Mouse (Mus musculus) midbrain, embryonic 15.5 days (tissue): ENCODE measurements around the gene Spon1. TPM values are rescaled to one million over a fixed set of nuclear protein-coding genes. Genes with fewer than 3 reads are reported as not detected.

Source experiments
- ATAC-seq: fragments of 200-750 bp; cut with Nextera tagmentation; replicated peaks from 2 replicates; pipeline ENCODE4 v1.8.0; 2017; ENCODE audit warnings: moderate TSS enrichment
- H3K27ac ChIP-seq: fragments of 300-500 bp; sonication (generic); 2 replicates; pipeline ENCODE4 v1.5.1; 2015; ENCODE audit warnings: mild to moderate bottlenecking, inconsistent platforms
- H3K27me3 ChIP-seq: fragments of 300-500 bp; sonication (generic); replicated peaks from 2 replicates; pipeline ENCODE4 v1.6.1; 2015; ENCODE audit warnings: inconsistent platforms
- H3K36me3 ChIP-seq: fragments of 300-500 bp; sonication (generic); replicated peaks from 2 replicates; pipeline ENCODE4 v1.6.1; 2015; ENCODE audit warnings: inconsistent platforms
- H3K4me1 ChIP-seq: fragments of 300-500 bp; sonication (generic); 2 replicates; pipeline ENCODE4 v1.6.1; 2015; ENCODE audit warnings: inconsistent platforms
- H3K4me2 ChIP-seq: fragments of 300-500 bp; sonication (generic); 2 replicates; pipeline ENCODE4 v1.6.1; 2015; ENCODE audit warnings: inconsistent platforms, mild to moderate bottlenecking, moderate library complexity
- H3K4me3 ChIP-seq: fragments of 300-500 bp; sonication (generic); 2 replicates; pipeline ENCODE4 v1.5.1; 2015; ENCODE audit warnings: mild to moderate bottlenecking, inconsistent platforms
- H3K9ac ChIP-seq: fragments of 300-500 bp; sonication (generic); 2 replicates; pipeline ENCODE4 v1.6.1; 2015; ENCODE audit warnings: mild to moderate bottlenecking, inconsistent platforms
- H3K9me3 ChIP-seq: fragments of 300-500 bp; sonication (generic); 2 replicates; pipeline ENCODE4 v1.6.1; 2016; ENCODE audit warnings: inconsistent platforms
- WGBS: fragments of 180-500 bp; shearing (Covaris S2); methylation state at CpG from one replicate; pipeline ENCODE4 v1.1.7; 2015; ENCODE audit warnings: mixed read lengths; 5-methylcytosine and 5-hydroxymethylcytosine counted together
- polyA plus RNA-seq: library from polyadenylated mRNA; unstranded; fragments of >200 nt; fragmentation: Nextera tagmentation; extraction: Ambion mirVana; gene quantifications from 2 replicates; pipeline ENCODE4 v1.2.1, GENCODE M21; 2015

The Spon1 gene
- polyA plus RNA-seq, 1 experiment from 2014 or later = 47.2 TPM

DNA sequence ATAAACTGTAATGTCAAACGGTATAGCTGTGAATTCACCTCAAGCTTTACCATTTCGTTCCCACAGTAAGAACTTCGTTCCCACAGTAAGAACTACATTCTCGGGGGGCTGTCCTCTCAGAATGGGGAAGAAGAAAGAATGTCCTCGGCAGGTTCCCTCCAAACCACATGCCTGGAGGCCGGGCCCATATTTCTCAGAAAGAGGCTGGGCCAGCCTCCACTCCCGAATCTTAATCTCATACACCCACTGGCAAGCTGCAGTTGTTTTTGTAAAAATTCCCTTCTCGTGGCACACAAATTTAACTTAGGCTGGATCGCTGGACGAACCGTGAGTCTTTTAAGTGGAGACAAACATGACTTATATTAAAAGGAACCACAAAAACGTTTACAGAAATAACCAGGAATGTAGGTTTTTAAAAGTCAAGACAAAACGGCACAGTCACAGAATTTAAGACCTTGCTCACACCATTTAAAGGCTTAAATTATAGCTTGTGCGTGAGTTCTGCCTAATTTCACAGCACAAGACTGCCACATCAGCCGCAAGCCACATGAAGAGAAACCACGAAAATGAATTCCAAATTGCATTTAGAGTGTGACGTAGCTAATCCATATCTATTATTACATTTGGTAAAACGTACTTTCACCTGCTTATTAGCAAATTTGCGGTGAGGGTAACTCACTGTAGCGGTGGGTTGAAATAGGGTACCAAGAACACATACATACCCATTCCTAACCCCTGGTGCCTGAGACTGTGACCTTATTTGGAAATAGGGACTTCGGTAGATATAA, 316.0 kb downstream of the Spon1 start:
- Histone ChIP-seq H3K4me2 (no peak overlapping the region), H3K27ac (no peak overlapping the region), H3K27me3 (no peaks in the 10 kb centered on the region), H3K4me1 (no peaks in the 10 kb centered on the region), H3K9ac (no peak overlapping the region), H3K36me3 (no peaks in the 10 kb centered on the region), H3K9me3 (no peaks in the 10 kb centered on the region), H3K4me3 (no peak overlapping the region)
- WGBS = 83% methylated on average over 21 of the region's 21 CpGs
- no peak for ATAC-seq

DNA sequence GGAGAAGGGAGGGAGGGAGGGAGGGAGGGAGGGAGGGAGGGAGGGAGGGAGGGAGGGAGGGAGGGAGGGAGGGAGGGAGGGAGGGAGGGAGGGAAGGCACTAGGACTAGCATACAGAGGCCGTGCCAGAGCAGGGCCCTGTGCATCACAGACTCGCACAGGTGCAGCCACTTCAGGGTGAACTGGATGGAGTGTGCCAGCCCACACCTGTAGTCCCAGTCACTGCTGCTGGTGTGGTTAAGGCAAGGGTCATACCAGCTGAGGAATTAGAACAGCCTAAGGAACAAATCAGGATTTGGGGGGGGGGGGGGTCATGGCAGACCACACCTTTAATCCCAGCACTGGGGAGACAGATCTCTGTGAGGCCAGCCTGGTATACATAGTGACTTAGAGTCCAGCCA, 317.3 kb downstream of the Spon1 start:
- Histone ChIP-seq H3K4me2 (no peak overlapping the region), H3K27me3 (no peaks in the 10 kb centered on the region), H3K4me3 (no peak overlapping the region), H3K36me3 (no peaks in the 10 kb centered on the region), H3K27ac (no peak overlapping the region), H3K4me1 (peaks cover 10% of the 10 kb centered on the region), H3K9me3 (no peaks in the 10 kb centered on the region), H3K9ac (no peak overlapping the region)
- 78% methylated on average over 2 of the region's 2 CpGs for WGBS
- ATAC-seq = no peak

DNA sequence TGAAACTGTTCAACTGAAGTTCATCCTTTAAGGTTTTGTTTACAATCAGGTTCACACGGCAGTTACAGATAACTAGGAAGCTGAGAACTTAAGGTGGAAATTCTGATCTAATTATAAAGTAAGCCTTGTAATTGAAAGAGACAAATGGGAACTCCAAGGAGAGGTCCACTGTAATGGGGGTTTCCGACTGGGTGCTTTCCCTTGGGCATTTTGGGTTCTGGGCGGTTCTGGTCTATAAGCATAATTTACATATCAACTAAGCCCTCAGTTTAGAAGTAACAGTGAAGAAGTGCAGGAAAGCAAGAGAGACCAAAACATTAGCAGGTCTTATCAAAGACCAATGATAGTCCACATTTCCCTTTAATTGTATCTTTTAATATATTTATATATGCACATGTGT, 318.0 kb downstream of the Spon1 start:
- H3K4me2 ChIP-seq = no peak overlapping the region
- H3K27ac ChIP-seq = no peak overlapping the region
- 75% methylated on average over 3 of the region's 3 CpGs for WGBS
- H3K4me3 ChIP-seq = no peak overlapping the region
- ATAC-seq = no peak
- peaks cover 12% of the 10 kb centered on the region for H3K4me1 ChIP-seq
- no peaks in the 10 kb centered on the region for H3K36me3 ChIP-seq
- no peak overlapping the region for H3K9ac ChIP-seq
- no peaks in the 10 kb centered on the region for H3K27me3 ChIP-seq
- H3K9me3 ChIP-seq = no peaks in the 10 kb centered on the region

DNA sequence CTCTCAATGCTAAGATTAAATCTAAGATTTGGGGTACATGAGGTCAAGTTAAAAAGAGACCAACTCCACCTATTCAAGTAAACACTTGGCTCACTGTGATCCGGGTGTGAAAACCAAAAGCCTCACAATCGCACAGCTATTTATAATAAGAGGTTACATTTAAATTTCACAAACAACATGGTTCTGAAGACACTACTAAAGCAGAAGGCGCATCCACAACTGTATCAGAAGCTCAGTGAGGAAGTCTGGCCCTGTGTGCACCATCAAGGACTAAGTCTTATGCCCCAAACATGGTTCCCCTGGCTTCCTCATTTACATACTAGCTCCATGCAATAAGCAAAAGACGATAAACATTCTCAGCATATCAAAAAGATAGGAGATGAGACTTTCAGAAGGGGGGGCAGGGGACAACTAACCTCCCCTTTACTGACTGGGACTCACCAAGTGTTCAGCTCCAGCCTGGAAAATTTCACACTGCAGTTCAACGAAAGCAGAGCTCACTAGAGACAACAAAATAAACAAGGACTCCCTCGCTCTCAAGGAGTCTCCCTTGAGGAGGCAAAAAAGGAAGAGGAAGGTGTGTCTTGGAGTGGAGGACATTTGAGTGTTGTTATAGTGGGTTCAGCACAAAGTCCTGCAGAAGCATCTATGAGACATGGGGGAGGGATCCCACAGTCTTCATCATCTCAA, 320.4 kb downstream of the Spon1 start:
- H3K9me3 ChIP-seq = no peaks in the 10 kb centered on the region
- no peaks in the 10 kb centered on the region for H3K27me3 ChIP-seq
- no peak overlapping the region for H3K4me3 ChIP-seq
- H3K4me1 ChIP-seq = peaks cover 12% of the 10 kb centered on the region
- H3K4me2 ChIP-seq = no peak overlapping the region
- H3K27ac ChIP-seq = no peak overlapping the region
- no peak overlapping the region for H3K9ac ChIP-seq
- no peak for ATAC-seq
- WGBS = 78% methylated on average over 6 of the region's 6 CpGs
- no peaks in the 10 kb centered on the region for H3K36me3 ChIP-seq

DNA sequence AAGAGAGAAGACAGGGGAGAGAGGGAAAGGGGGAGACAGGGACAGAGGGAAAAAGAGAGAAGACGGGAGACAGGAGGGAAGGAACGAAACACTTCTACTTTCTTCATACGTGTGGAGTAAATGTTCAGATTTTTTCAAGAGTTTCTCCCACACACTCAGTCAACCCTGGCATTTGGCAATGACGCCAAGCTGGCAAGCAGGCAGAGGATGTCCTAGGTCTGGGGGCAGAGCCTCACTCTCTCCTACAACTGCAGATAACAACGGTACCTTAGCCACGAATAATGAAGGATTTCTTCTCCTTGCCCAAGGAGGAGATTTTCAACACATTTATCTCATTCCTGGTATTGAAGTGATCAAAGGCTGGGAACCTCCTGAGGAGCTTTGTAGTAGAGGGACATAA, 321.5 kb downstream of the Spon1 start:
- 36% methylated on average over 6 of the region's 6 CpGs for WGBS
- Histone ChIP-seq H3K36me3 (no peaks in the 10 kb centered on the region), H3K27me3 (no peaks in the 10 kb centered on the region), H3K4me1 (peaks cover 12% of the 10 kb centered on the region), H3K27ac (no peak overlapping the region), H3K4me3 (no peak overlapping the region), H3K4me2 (peak overlapping the region; percentile 17; the same call in 1 of the 2 replicates), H3K9me3 (no peaks in the 10 kb centered on the region), H3K9ac (no peak overlapping the region)
- no peak for ATAC-seq

DNA sequence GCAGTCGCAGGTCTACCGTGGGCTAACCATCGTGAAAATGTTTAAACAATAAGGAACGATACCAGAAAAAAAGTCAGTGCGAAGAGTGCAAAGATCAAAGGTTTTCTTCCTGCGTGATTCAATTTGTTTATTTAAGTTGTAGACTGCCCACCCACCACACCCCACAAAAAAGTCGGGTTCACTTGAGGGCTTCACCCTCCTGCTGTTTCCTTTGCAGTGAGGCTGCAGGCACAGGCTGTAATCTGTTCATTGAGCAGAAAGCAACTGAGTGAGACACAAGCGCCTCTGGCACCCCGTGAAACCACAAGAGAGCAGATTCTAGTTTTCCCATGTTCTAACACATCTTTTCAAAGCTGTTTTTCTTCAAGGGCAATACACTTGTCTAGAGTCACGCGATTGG, 322.2 kb downstream of the Spon1 start:
- Histone ChIP-seq H3K4me2 (peak overlapping the region; percentile 17), H3K4me1 (peaks cover 12% of the 10 kb centered on the region), H3K27ac (no peak overlapping the region), H3K9ac (no peak overlapping the region), H3K9me3 (no peaks in the 10 kb centered on the region), H3K27me3 (no peaks in the 10 kb centered on the region), H3K36me3 (no peaks in the 10 kb centered on the region), H3K4me3 (no peak overlapping the region)
- no peak for ATAC-seq
- 7% methylated on average over 11 of the region's 11 CpGs for WGBS

DNA sequence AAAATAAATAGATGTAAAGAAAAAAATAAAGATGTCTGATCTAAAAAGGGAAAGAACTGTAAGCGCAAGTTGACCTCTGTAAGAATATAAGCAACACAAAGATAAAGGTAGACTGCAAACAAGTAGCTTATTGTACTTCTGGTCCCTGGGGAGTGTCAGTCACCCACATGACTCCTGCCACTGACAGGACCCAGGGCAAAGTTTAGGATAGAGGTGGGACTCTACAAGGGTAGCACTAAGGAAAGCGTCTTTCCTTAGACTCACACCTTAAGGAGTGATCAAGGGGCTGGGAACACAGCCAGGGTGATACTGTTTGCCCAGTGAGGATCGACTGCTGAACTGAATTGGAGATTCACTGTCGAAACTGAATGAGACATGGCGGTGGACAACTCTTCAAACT, 323.1 kb downstream of the Spon1 start:
- H3K36me3 ChIP-seq = no peaks in the 10 kb centered on the region
- WGBS = 66% methylated on average over 5 of the region's 5 CpGs

DNA sequence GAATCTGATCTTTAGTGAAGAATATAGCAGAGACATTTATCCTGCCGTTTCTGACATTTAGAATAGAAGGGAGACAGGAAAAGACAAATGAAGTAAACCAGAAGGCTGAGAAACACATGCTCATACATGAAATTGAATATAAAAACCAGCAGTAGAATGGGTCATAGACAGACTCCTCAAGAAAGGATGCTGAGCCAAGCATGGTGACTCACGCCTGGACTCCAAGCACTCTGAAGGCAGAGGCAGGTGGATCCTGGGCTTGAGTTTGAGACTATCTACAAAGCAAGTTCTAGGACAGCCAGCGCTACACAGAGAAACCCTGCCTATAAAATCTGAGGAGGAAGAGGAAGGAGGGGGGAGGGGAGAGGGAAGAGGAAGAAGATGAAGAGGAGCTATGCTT, 324.4 kb downstream of the Spon1 start:
- WGBS = 90% methylated on average over 3 of the region's 3 CpGs

More for the DNA sequence above, 323.1 kb downstream of the Spon1 start:
- H3K4me3 ChIP-seq = no peak overlapping the region
- no peak overlapping the region for H3K4me2 ChIP-seq
- H3K9ac ChIP-seq = no peak overlapping the region
- no peak for ATAC-seq
- H3K9me3 ChIP-seq = no peaks in the 10 kb centered on the region
- peaks cover 12% of the 10 kb centered on the region for H3K4me1 ChIP-seq
- no peaks in the 10 kb centered on the region for H3K27me3 ChIP-seq
- H3K27ac ChIP-seq = no peak overlapping the region

DNA sequence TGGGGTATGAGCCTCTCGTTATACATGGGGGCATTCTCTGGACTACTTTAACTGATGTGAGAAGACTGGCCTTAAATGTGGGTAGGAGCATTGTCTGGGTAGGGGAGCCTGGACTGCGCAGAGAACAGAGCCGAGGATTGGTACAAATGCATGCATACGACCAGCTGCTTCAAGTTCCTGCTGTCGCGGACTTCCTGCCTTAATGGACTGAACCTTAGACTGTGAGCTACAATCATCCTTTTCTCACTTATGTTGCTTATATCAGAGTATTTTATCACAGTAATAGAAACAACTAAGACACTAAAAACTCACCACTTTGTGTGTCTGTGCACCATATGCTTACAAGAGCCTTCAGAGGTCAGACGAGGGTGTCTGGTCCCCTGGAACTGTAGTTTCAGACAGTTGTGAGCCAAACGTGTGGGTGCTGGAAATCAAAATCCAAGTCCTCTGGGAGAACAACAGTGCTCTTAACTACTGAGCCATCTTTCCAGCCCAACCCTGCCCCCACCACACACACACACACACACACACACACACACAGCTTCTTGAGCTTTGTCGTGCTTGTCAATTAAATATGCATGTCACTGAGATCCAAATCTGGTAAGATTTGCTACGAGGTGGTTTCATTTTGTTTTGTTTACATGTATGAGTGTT, 325.2 kb downstream of the Spon1 start:
- ATAC-seq = no peak
- WGBS = 67% methylated on average over 10 of the region's 10 CpGs
- H3K27ac ChIP-seq = no peak overlapping the region
- no peak overlapping the region for H3K4me3 ChIP-seq
- H3K4me1 ChIP-seq = peaks cover 12% of the 10 kb centered on the region
- H3K9me3 ChIP-seq = no peaks in the 10 kb centered on the region
- H3K27me3 ChIP-seq = no peaks in the 10 kb centered on the region
- no peak overlapping the region for H3K4me2 ChIP-seq
- H3K36me3 ChIP-seq = no peaks in the 10 kb centered on the region
- H3K9ac ChIP-seq = no peak overlapping the region

More for the DNA sequence above, 324.4 kb downstream of the Spon1 start:
- H3K9me3 ChIP-seq = no peaks in the 10 kb centered on the region
- H3K4me1 ChIP-seq = peaks cover 12% of the 10 kb centered on the region
- H3K9ac ChIP-seq = no peak overlapping the region
- no peak overlapping the region for H3K27ac ChIP-seq
- H3K4me2 ChIP-seq = no peak overlapping the region
- no peaks in the 10 kb centered on the region for H3K27me3 ChIP-seq
- no peaks in the 10 kb centered on the region for H3K36me3 ChIP-seq
- ATAC-seq = no peak
- no peak overlapping the region for H3K4me3 ChIP-seq
